Mouse (Mus musculus) small intestine, adult 2 months (tissue): ENCODE data around the gene Fchsd2. TPM values are rescaled to one million over a fixed set of nuclear protein-coding genes. Genes with fewer than 3 reads are reported as not detected.

ENCODE experiments used
- H3K27ac ChIP-seq: fragments of 200-500 bp; 2 replicates; pipeline ENCODE4 v1.5.1; 2012; ENCODE audit warnings: low read depth, low read length, control low read depth, inconsistent platforms; ENCODE audit not compliant: insufficient read depth
- H3K27me3 ChIP-seq: fragments of 200-500 bp; 2 replicates; pipeline ENCODE4 v1.6.1; 2012; ENCODE audit warnings: mild to moderate bottlenecking, moderate library complexity, low read length, inconsistent platforms; ENCODE audit not compliant: control insufficient read depth, insufficient read depth
- H3K36me3 ChIP-seq: fragments of 200-500 bp; 2 replicates; pipeline ENCODE4 v1.6.1; 2012; ENCODE audit warnings: mild to moderate bottlenecking, low read length, control low read depth, inconsistent platforms; ENCODE audit not compliant: control insufficient read depth, insufficient read depth
- H3K4me1 ChIP-seq: fragments of 200-500 bp; 2 replicates; pipeline ENCODE4 v1.6.1; 2012; ENCODE audit warnings: low read length, inconsistent platforms, mixed read lengths; ENCODE audit not compliant: control insufficient read depth, insufficient read depth, insufficient read length
- H3K4me3 ChIP-seq: fragments of 200-500 bp; 2 replicates; pipeline ENCODE4 v1.5.1; 2012; ENCODE audit warnings: low read depth, mild to moderate bottlenecking, control low read depth, inconsistent platforms, low read length, moderate library complexity
- CTCF ChIP-seq: fragments of 200-500 bp; IDR thresholded peaks from 2 replicates; pipeline ENCODE4 v1.5.1; 2012; ENCODE audit warnings: low read depth, mild to moderate bottlenecking, control low read depth, inconsistent platforms, low read length, moderate library complexity, mixed read lengths; ENCODE audit not compliant: insufficient replicate concordance, insufficient read length; ENCODE audit errors: extremely low read depth
- POLR2A ChIP-seq: fragments of 200-500 bp; IDR thresholded peaks from 2 replicates; pipeline ENCODE4 v1.6.1; 2012; ENCODE audit warnings: low read depth, mild to moderate bottlenecking, control low read depth, inconsistent platforms, low read length, moderate library complexity
- WGBS: fragments of 180-500 bp; shearing (Covaris S2); methylation state at CpG from one replicate; pipeline ENCODE4 v1.1.7; 2018; 5-methylcytosine and 5-hydroxymethylcytosine counted together
- polyA plus RNA-seq: library from polyadenylated mRNA; depleted of rRNA; stranded (reverse); fragments of >200 nt; gene quantifications from 2 replicates; pipeline ENCODE4 v1.2.3, GENCODE M21; 2012

The Fchsd2 gene
- polyA plus RNA-seq, 1 experiment: 6.9 TPM

GRCm38 (mm10) chr7:101064697-101065688 lies 27.7 kb upstream of the Fchsd2 start:
- H3K27ac ChIP-seq: peak overlapping the region; percentile 99
- H3K4me1 ChIP-seq: peaks cover 45% of the 10 kb centered on the region
- H3K4me3 ChIP-seq: no peak overlapping the region
- H3K27me3 ChIP-seq: no peaks in the 10 kb centered on the region
- no peaks in the 10 kb centered on the region for H3K36me3 ChIP-seq
- TF ChIP-seq CTCF (no peak), POLR2A (no peak)
- WGBS: 36% methylated on average over 7 of the region's 7 CpGs

GRCm38 (mm10) chr7:101066009-101066408 lies 26.7 kb upstream of the Fchsd2 start:
- Histone ChIP-seq H3K36me3 (no peaks in the 10 kb centered on the region), H3K27ac (peak overlapping the region; percentile 99), H3K27me3 (no peaks in the 10 kb centered on the region), H3K4me3 (no peak overlapping the region), H3K4me1 (peaks cover 50% of the 10 kb centered on the region)
- TF ChIP-seq POLR2A: no peak
- no peak for TF ChIP-seq CTCF
- 31% methylated on average over 5 of the region's 5 CpGs for WGBS

GRCm38 (mm10) chr7:101066650-101067346 lies 25.9 kb upstream of the Fchsd2 start:
- Histone ChIP-seq H3K4me3 (no peak overlapping the region), H3K27me3 (no peaks in the 10 kb centered on the region), H3K4me1 (peaks cover 54% of the 10 kb centered on the region), H3K36me3 (no peaks in the 10 kb centered on the region), H3K27ac (peak overlapping the region; percentile 99)
- WGBS: 19% methylated on average over 3 of the region's 3 CpGs
- no peak for TF ChIP-seq POLR2A

DNA sequence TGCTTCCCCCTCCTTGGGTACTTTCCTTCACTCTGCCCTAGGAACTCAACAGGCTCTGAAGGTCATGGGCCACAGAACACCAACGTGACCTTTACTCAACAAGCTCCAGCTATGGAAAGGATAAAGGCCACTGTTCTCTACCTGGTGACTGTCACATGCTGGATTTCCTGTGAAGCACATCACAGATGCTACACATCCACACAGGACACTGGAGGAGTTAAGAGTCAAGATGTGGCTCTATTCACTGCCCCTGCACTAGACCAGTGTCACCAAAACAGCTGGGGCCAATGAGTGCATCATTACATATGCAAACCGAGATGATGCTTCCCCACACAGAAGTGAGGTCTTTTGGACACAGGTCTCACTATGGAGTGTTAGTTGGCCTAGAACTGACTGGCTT lies 25.1 kb upstream of the Fchsd2 start:
- WGBS: 61% methylated on average over 2 of the region's 2 CpGs
- H3K27ac ChIP-seq: peak overlapping the region; percentile 99

GRCm38 (mm10) chr7:101069271-101069670 lies 23.4 kb upstream of the Fchsd2 start:
- WGBS: 91% methylated on average over 6 of the region's 6 CpGs
- Histone ChIP-seq H3K4me3 (no peak overlapping the region), H3K27me3 (no peaks in the 10 kb centered on the region), H3K4me1 (peaks cover 37% of the 10 kb centered on the region), H3K36me3 (no peaks in the 10 kb centered on the region), H3K27ac (no peak overlapping the region)
- TF ChIP-seq POLR2A: no peak

More for the DNA sequence above, 25.1 kb upstream of the Fchsd2 start:
- no peaks in the 10 kb centered on the region for H3K27me3 ChIP-seq
- H3K4me3 ChIP-seq: no peak overlapping the region
- peaks cover 48% of the 10 kb centered on the region for H3K4me1 ChIP-seq
- no peaks in the 10 kb centered on the region for H3K36me3 ChIP-seq
- TF ChIP-seq CTCF (no peak), POLR2A (no peak)

- no peaks in the 10 kb centered on the region for H3K36me3 ChIP-seq
- H3K4me3 ChIP-seq: no peak overlapping the region
- peaks cover 31% of the 10 kb centered on the region for H3K4me1 ChIP-seq
- 18% methylated on average over 4 of the region's 4 CpGs for WGBS
- TF ChIP-seq POLR2A: no peak
- no peak for TF ChIP-seq CTCF
- H3K27ac ChIP-seq: 0 out of 2 replicates have a peak overlapping the region, but pooled peaks have one; percentile 0
- no peaks in the 10 kb centered on the region for H3K27me3 ChIP-seq
Measured at GRCm38 (mm10) chr7:101070406-101070805, 22.3 kb upstream of the Fchsd2 start.

DNA sequence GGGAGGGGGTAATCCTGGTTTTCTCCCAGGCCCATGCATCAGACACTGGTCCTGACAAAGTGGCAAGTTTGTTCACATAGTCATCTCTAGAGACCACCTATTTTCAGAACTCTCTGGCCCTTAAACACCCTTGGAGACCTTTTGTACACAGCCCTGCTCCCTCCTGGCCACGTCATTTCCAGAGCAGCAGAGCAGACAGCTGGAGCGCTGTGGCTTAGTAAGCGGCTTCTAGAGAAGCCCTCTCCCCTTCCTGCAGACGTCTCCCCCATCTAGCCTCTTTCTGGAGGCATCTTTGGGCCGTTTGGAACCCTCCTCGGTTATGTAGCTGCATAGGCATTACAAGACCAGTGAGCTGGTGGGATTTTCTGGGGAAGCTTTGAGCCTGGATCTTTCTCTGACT lies 21.6 kb upstream of the Fchsd2 start:
- Histone ChIP-seq H3K27ac (no peak overlapping the region), H3K4me1 (peaks cover 26% of the 10 kb centered on the region), H3K27me3 (no peaks in the 10 kb centered on the region), H3K36me3 (no peaks in the 10 kb centered on the region), H3K4me3 (no peak overlapping the region)
- WGBS: 64% methylated on average over 6 of the region's 6 CpGs
- TF ChIP-seq POLR2A (no peak), CTCF (no peak)
